Mouse (Mus musculus) erythroblast, embryonic 14.5 days (primary cell): ENCODE data around the gene Usp24.

ENCODE experiments used
- GATA1 ChIP-seq: IDR thresholded peaks from 2 replicates; pipeline ENCODE4 v1.6.1; 2012; ENCODE audit warnings: low read length, inconsistent platforms, mixed read lengths
- TAL1 ChIP-seq: IDR thresholded peaks from 3 replicates; pipeline ENCODE4 v1.6.1; 2012; ENCODE audit warnings: low read length, inconsistent platforms, mixed read lengths

DNA sequence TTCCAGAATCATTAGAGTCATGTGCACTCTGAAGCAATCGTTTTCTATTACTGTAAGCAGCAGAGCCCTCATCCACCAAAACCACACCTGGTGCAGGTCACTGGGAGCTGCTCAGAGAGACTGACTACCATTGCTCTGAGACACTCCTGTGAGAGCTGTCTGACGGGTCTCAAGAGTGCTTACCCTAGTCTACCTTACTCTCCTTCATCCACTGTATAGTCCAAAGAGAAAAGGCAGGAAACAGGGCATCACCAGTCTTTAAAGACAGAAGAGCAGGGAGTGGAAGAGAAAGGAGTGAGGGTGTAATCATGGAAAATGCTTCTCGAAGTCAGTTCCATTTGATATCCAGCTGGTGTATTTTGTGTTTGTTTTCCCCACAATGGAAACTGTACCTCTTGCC is 103.2 kb downstream of the Usp24 start:
- TF ChIP-seq GATA1 (no peak), TAL1 (no peak)
